Mouse (Mus musculus): Measurements from ENCODE around the gene Nrp2. TPM values are rescaled to one million over a fixed set of nuclear protein-coding genes. Genes with fewer than 3 reads are reported as not detected.

Gene Nrp2
- total RNA-seq, 4 experiments from 2014 or later: 38.0 to 54.0 (median 45.8) TPM

DNA sequence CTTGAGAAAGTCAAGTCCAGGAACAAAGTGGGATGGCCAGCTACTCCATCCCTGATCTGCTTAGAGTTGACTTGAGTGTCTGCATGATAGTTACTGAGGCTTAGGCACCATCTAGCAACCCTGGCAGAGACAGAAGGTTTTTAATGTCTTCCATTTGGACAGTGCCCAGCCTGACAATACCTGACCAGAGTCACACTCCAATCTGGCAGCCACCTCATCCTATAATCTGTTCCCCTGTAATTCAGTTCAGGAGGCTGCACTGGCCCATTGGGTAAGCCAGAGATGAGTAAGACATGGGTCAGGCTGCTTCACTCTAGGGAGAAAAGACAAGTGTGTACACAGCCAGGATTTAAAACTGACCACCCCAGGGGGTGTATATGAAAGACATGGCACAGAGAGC lies 79.5 kb downstream of the Nrp2 start:
- no peak for DNase-seq

DNA sequence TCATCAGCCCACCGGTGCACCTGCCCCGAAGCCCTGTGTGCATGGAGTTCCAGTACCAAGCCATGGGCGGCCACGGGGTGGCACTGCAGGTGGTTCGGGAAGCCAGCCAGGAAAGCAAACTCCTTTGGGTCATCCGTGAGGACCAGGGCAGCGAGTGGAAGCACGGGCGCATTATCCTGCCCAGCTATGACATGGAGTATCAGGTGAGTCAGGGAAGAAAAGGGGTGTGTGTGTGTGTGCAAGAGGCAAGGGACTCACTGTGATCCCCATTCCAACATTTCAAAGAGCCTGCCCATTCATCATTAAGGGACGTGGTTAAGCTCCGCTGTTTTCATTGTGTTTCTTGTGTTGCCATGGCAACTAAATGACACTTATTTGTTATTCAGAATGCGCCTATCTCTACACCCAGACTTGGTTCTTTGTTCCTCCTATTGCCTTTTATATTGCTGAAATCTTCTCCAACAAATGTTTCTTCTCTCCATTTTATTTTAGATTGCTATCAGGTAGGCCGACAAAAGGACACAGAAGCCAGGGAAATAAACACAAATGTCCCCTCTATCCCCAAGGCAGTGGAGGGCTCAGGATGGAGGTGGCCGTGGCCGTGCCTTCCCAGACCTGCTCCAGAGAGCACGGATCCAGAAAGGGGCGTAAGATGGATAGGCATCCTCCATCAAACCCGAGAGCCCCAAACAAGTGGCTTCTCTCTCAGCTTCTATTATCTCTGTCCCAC lies 80.4 kb downstream of the Nrp2 start:
- DNase-seq: no peak

DNA sequence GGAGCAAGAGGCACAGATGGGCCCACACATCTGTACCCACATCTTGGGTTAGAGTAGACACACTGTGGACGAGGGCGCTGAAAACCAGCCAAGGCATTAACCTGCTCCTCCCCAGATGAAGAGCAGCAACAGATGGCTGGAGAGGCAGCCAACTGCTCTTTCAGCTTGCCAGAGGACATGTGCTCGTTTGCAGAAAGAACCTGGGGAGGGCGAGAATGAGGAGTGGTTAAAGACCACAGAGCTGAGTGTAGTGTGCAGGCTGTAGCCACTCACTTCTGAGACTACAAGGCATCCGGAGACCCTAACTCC lies 81.0 kb downstream of the Nrp2 start:
- no peak for DNase-seq

DNA sequence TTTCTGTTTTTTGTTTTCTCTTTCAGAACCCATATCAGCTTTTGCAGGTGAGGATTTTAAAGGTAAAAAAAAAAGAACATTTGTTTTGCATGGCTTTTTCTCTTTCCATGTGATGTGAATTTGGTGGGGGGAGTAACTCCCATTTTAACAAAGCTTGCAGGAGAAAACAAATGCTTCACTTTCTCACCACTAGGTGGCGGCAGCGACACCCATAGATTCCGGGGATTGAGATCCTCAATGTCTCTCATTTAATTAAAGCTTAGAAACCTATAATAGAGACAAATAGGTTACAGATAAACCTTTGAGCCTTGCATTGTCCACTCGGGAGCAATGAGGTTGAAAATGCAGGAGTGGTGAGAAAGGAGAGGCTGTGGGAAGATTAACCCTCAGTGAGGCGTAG lies 83.2 kb downstream of the Nrp2 start:
- no peak for DNase-seq

DNA sequence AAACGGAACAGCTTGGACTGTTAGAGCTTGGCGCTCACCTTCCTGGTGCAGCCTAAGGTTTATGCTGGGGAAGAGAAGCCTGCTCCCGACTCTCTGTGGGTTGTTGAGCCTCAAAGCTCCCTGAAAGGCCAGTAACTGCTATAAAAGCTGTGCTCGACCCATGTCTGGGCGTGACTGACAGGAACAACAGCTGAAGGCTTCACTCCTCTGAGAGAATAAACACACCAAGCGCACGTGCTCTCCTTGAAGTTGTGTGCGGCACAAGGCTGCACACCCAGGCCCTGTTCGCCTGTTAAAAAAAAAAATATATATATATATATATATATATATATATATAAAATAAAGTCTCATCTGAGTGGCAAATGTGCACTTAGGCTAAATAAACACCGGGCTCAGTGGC lies 84.5 kb downstream of the Nrp2 start:
- no peak for DNase-seq

DNA sequence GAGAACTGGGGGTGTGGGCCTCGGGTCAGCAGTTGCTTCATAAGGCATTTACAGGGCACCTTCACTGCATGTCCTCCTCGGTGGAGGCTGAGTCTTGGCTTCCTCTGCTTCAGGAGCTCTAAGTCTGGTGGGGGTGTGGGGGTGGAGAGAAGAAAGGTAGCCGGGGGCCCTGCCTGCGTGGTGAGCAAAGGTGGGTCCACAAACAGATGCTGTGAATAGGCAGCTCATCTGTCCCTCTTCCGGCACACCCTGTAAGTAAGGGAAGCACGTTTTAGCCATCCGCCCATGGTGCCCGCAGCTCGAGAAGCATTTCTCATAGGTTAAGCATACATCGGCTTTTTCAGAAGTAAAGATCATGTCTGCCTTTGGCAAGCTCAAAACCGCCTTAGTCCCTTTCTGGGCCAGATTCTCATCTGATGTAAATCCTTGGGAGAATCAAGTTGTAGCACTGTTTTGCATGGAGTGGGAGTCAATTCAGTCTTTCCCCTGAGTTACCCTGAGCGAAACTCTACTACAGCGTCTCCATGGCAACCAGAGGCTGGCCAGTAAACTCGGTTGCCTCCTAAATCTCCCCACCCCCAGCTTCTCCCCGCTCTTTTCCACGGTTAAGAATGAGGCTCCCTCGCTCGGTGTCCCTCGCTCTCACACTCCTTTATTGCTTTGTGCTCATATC lies 91.3 kb downstream of the Nrp2 start:
- no peak for DNase-seq

DNA sequence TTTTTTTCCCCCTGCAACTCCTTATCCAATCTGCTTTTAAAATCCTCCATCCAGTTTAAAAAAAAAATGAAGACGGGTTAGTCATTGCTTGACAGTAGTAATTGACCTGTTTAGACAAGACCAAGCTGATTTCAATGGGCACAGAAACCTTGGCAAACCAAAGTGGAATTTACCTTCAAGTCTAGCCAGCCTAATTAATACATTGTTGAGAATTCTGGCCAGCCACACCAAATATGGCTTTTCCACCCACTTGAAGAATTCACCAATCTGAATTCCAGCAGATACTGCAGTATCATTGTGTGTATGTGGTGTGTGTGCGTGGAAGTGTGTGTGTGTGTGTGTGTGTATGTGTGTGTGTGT lies 91.8 kb downstream of the Nrp2 start:
- no peak for DNase-seq

DNA sequence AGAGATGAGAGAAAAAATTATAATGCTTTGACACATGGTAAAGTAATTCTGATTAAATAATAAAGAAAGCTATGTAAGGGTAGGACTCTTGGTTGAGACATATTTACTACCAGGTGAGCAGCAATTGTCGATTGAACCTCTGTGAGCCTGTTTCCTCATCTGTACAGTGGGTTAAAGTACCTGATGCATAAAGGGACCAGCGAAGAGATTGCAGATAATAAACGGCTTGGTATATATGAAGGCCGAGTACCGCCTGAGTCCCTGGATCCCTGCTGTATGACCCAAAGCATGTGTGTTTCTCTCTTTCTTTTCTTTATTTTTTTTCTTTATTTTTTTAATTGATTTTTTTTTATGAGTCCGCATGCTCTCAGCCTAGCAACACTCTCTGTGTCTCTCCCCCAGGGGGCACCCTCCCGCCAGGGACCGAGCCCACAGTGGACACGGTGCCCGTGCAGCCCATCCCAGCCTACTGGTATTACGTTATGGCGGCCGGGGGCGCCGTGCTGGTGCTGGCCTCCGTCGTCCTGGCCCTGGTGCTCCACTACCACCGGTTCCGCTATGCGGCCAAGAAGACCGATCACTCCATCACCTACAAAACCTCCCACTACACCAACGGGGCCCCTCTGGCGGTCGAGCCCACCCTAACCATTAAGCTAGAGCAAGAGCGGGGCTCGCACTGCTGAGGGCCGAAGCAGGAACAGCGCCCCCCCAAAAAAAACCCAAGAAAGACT lies 92.4 kb downstream of the Nrp2 start:
- DNase-seq: peak; percentile 39

DNA sequence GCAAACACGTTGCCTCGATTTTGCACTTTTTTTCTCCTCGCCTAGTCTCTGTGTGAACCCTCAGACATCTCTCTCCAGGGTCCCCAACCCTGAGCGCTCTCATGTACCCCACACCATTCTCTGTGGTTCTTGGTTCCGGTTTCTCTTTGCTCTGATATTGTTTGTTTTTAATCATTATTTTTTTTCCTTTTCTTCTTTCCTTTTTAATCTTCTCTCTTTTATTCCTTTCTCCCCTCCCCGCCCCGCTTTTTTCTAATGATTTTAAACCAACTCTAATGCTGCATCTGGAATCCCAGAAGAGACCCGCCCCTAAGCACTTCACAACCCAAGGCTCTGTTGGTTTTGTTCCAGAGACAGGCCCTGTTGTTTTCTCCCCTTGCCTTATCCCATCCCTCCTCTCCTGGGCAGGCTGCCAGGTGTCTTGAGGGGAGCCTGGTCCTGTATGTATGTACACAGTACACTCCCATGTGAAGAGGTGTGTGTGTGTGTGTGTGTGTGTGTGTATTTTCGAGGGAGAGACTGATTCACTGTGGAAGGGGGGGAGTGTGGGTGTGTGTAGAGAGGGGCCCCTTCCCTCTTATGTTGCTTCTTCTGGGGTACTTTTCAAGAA lies 93.1 kb downstream of the Nrp2 start:
- DNase-seq: no peak

DNA sequence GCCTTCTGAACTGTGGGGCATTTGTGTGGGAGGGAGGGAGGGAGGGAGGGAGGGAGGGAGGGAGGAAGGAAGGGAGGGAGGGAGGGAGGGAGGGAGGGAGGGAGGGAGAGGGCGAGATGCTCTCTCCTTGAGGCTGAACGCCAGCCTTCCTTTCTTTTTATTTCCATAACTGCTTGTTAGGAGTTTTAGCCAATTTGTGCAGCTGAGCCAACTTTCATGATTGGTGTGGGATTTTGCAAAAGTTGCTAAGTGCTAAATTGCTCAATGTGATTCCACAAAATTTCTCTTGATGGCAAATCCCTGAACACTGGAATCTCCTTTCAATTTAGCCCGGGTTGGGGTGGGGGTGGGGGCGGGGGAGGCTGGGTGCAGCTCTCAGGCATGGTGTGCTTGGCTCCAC lies 96.3 kb downstream of the Nrp2 start:
- no peak for DNase-seq

DNA sequence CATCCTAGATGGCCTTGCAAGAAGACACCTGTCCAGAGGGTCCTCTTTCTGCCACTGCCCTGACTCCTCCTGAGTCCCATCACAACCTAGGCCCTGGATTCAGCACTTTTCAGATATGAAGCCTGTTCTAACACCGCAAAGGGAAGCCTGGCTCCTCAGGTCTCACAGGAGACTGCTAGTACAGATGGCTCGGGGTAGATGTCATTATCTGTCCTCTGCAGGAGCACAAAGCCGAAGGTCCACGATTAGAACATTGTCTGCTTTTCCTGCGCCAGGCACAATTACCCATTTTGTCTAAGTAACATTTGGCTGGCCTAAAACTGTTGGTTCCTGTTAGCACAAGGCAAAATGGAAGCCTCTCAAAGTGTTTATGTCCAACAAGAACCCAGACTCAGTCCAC lies 97.3 kb downstream of the Nrp2 start:
- DNase-seq: no peak

DNA sequence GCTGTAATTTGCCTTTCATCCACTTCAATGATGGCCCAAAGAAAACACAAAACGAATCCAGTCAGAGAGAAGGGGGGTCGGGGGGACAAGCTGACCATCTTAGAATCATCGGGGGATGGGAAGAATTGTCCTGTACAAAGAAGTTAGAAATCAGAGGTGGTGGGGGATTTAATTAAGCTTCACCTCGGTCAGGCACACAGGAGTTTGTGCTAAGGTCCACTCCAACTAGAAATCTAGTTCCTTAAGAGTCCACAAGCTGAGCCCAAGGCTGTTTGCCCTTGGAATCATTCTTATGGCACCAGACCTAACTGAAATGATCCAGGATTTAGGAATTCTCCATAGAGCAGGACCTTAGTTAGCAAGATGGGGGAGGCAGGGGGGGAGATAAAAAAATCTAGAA lies 98.3 kb downstream of the Nrp2 start:
- no peak for DNase-seq

DNA sequence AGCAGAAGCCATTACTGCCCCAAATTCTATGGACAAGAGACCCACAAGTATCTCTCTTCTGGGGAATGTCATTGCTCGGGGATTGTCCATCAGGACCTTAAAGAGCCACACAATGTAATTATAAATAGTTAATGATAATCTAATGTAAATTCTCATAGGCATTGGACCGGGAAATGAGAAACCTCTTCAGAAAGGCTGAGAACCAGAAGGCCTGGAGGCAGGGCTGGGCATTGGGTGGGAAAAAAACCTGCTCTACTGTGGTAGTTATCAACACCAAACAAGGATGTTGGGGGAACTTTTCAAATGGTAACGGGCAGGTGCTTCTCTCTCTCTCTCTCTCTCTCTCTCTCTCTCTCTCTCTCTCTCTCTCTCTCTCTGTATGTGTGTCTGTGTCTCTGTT lies 98.8 kb downstream of the Nrp2 start:
- DNase-seq: no peak

DNA sequence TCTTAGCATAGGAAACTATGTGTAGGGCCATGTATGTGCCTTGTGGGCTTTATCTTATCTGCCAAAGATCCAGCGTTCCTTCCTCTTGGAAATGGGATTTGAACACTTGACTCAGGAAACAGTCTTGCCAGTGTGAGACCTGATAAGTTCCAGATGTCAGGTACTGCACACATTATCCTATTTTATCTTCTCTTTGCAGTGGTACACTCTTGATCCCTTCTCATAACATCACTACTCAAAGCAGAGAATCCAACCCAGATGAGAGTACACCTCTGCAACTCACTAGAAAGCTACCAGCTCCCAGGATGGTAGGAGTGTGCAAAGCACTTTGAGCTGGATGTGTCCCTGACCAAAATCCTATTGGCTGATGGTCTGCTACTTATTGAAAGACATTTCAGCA lies 100.5 kb downstream of the Nrp2 start:
- no peak for DNase-seq

DNA sequence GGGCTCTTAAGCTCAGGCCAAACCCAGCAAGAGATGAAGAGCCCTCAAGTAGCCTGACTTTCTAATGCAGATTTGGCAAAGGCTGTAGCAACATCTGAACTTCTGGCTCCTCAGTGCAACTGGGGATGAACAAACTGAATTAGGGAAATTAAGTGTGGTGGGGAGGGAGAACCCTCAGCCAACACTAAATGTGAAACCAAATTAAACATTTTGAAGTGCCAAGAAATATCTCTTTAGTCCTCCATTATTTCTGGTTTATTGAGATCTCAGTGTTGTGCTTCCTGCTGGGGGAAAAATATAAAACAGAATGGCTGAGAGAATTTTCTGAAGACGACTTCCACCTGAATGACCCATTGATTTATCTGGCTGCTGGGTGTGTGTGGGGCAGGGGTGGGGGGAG lies 102.9 kb downstream of the Nrp2 start:
- DNase-seq: no peak

DNA sequence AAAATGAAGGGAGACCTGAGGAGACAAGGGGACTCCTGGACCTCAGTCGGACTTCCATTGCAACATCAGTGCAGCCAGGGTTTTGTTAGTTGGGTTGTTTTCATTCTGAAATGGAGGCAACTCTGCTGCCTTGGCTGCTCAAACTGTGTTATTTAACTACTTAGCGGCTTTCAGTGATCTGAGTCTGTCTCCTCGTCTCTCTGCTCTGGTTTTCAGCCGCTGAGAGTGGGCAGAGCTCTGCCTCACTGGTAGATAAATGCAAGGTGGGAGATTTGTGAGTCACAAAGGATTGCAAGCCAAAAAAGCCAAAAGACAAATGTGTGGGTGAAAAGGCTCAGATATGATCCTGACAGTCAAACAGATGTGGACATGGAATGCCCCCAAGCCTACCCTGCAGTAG lies 105.3 kb downstream of the Nrp2 start:
- DNase-seq: no peak

DNA sequence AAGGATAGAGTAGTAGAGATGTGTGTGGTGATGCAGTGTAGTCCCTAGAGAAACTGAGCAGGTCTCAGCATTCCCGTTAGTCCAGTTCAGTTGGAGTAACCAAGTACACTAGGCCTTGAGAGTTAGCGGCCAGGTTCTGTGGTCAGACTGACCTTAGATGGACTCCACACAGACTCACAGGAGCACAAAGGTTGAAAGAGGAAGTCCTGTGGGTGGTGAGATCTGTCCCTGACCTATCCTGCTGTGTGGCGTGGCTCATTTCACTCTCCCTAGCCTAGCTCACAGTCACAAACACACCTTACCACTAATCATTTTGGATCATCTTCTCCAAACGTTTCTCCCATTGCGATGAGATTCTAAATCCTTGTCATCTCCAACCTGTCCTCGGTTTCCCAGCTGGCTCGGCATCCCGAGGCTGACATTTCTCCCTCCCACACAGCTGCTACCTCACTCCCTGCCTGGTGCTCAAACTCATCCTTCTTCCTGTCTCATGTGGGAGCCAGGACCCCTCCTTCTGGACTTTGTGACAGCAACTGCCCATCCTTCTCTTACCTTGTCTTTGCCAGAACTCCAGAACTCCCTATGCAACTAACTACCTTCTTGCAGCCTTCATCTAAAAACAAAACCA lies 106.6 kb downstream of the Nrp2 start:
- DNase-seq: no peak

DNA sequence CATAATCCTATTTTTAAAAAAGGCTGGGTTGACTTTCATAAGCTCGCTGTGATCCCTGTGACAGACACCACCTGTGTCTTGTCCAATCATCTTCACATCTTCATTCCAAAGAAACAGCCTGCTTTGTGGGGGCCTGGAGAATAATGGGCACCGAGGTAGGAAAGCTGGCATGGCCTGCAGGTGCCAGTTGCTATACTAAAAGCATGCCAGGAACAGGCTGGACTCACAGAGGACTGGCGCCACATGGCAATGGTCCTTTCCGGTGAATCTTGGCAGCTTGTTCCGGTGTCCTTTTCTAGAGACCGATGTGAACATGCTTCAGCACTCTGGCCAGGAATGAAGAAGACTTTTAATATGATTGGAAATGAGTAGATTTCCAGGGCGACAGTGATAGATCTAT lies 108.1 kb downstream of the Nrp2 start:
- DNase-seq: no peak

DNA sequence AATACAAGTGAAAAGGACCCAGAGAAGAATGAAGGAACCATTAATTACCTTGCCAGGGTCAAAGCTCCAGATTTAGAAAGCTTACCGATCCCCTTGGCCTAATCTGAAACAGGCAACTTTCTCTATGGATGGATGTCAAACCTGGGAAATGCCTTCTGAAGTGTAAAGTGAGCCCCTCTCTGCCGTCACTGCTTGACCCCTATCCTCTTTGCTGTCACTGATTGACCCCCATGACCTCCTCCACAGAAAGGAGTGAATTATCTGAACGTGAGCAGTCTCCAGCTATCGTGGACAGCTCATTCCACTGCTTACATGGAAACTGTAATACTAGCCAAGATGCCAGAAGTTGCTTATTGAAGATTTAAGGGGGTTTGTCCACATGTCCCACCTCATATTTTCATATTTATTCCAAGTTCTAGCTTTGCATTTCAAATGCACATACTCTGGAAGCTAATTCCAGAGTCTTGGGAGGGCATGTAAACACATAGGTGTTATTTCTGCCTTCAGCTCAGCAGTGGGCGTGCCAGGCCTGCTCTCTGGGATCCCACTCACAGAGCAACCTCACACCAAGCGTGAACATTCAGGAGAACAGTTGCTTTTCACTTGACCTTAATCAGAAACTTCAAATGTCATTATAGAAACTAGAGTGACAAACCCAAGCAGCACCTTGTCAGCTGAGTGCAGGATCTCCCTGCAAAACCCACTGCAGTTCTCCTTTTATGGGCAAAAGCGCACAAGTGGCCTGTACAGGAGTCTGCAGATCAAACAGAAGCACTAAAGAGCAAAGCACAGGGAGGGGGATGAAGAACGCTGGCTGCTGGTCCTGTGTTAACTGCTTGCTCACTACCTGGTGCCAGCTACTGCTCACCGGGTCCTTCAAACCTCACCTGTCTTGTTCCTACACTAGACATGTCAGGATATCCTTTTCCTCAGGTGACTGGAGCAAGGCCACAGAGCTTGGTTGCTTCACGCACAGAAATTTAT lies 109.9 kb downstream of the Nrp2 start:
- DNase-seq: no peak

DNA sequence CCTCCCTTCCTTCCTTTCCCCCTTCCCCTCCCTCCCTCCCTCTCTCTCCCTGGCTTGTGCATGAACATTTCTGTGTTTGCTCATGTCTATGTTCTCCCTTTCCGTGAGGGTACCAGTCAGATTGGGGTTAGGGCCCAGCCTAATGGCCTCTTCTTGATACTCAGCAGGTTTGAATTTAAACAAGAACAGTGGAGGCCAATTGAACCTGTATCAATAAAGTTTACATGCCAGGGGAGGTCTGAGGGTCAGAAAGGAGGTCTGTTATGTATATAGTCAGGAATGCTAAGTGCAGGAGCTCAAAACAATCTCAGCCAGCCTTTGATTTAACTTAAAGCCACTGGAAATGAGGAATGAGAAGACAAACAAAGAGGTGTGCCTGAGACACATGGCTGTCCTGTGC lies 110.9 kb downstream of the Nrp2 start:
- no peak for DNase-seq

DNA sequence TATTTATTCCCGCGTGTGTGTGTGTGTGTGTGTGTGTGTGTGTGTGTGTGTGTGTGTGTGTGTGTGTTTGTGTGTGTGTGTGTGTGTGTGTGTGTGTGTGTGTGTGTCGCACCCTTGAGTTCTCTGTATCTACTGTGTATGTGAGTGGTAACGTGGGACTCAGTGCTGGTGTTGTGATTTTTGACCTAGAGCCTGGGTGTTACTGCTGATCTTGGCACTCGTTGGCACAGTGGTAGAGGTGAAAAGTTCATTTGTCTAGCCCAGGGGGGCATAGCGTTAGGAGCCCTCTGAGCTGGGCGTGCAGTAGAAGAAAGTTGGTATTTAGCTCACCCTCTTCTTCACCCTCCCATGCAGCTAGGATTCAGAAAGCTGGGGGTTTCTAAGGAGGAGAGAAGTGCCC lies 114.5 kb downstream of the Nrp2 start:
- DNase-seq: no peak

DNA sequence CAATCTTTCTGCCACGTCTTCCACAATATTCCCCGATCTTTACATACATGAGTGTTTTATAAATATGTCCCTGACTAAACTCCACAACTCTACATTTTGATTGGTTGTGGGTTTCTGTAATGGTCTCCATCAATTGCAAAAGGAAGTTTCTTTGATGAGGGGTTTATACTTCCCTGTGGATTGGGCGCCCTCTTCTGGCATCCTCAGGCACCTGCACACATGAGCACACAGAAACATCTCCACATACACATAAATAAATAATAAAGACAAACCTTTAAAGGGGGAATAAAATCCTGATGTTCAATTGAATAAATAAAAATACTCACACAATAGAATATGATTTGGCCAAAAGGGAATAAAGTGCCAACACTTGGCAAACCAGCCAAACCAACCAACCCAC lies 117.1 kb downstream of the Nrp2 start:
- no peak for DNase-seq
